Mouse (Mus musculus): ENCODE measurements at regions not wholly inside any gene's neighbourhood (a gene's known extent, or its start where the extent isn't known, plus 50 kb on each side); places are given as distances from the start of the nearest gene placed in this dataset.

GRCm38 (mm10) chr5:96931576-96932152 lies 65.8 kb upstream of the Bmp2k start:
- DNase-seq (ENCODE audit: low read depth, low spot score), result no peak

- DNase-seq (ENCODE audit: low read depth, low spot score), result no peak
Measured at GRCm38 (mm10) chr5:96936239-96936638, 61.2 kb upstream of the Bmp2k start.

DNA sequence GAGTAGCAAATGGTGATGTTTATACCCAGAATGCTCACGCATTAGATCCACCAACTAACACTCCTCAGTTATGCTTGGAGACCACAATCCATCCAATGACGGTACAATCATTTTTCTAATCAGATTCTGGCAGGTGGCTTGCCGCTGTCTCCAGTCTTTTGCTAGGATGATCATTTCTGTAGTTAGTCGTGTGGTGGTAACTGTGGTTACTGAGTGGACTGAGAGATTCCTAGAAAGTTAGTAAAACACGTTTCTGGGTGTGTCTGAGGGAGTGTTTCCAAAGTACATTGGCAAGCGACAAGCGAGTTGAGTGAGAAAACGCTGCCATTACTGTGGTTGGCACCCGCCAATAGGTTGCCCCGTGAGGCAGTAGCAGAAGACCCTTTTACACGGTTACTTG lies 58.8 kb upstream of the Bmp2k start:
- DNase-seq (ENCODE audit: low read depth, low spot score), result no peak

DNA sequence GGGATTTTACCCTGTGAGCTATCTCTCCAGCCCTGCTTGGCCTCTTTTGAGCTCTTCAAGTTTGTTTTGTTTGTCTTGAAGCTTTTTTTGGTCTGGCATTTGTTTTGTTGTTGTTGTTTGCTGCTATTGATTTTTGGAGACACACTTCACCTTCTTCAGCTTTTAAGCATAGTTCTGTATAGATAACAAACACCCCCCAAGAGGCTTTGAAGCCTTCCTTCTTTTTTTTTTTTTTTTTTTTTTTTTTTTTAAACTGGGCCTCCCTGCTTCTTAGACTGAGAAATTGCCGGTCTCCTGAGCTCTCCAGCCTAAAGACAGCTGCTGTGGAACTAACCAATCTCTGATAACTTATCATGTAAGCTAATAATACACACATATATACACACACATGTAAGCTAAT lies 58.2 kb upstream of the Bmp2k start:
- no peak for DNase-seq (ENCODE audit: low read depth, low spot score)

GRCm38 (mm10) chr5:96940170-96941086 lies 57.1 kb upstream of the Bmp2k start:
- DNase-seq (ENCODE audit: low read depth, low spot score), result no peak

DNA sequence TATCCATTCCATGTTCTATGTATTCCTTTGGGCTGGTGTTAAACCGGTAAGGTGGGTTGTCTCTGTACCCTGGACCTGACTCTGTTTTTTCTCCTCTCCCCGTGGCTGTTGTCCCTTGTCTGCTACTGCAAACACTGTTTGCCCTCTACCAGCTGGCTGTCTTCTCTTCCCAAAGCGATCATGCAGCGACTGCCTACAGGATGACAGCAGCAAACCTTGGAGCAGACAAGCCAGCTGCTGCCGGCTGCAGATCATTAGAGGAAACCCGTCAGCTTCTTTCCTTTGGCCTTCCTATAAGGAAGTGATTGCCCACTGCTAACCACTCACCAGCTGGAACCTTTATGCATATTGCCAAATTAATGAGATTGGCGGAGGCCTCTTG lies 56.4 kb upstream of the Bmp2k start:
- no peak for DNase-seq (ENCODE audit: low read depth, low spot score)

DNA sequence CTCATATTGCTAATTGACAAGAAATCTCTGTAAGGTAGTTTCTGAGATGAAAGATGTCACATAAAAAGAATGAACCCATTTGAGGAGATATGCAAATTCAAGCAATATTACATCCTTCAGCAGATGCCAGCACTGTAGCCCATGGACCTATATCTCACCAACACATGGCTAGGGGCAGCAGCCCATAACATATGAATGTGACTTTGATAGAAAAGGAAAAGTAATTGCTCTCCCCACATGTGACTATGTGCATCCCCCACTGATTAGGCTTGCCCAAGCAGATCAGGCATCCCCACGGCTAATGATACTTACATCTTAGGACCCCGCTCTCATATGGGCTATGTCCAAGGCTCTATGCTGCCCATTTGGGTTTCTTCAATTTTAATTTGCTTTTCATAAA lies 56.0 kb upstream of the Bmp2k start:
- no peak for DNase-seq (ENCODE audit: low read depth, low spot score)

All from forelimb bud, embryonic 11.5 days (tissue).